Mouse (Mus musculus): ENCODE measurements at regions not wholly inside any gene's neighbourhood (a gene's known extent, or its start where the extent isn't known, plus 50 kb on each side); places are given as distances from the start of the nearest gene placed in this dataset.
A peak's percentile ranks its signal among the peaks of the same experiment; 100 is the strongest.

GRCm38 (mm10) chr13:78426306-78426921 lies 226.9 kb upstream of the Nr2f1 start:
- DNase-seq (ENCODE audit: low read depth, low spot score): no peak

- DNase-seq (ENCODE audit: low read depth, low spot score): no peak
Measured at GRCm38 (mm10) chr13:78405071-78405470, 205.5 kb upstream of the Nr2f1 start.

- no peak for DNase-seq (ENCODE audit: low read depth, low spot score)
Measured at GRCm38 (mm10) chr13:78383761-78384160, 184.2 kb upstream of the Nr2f1 start.

GRCm38 (mm10) chr13:78361236-78361635 lies 161.7 kb upstream of the Nr2f1 start:
- DNase-seq (ENCODE audit: low read depth, low spot score): no peak

GRCm38 (mm10) chr13:78348830-78349229 lies 149.3 kb upstream of the Nr2f1 start:
- peak; percentile 6 for DNase-seq (ENCODE audit: low read depth, low spot score)

GRCm38 (mm10) chr13:78324443-78325206 lies 125.1 kb upstream of the Nr2f1 start:
- no peak for DNase-seq (ENCODE audit: low read depth, low spot score)

- no peak for DNase-seq (ENCODE audit: low read depth, low spot score)
Measured at GRCm38 (mm10) chr13:78323183-78323582, 123.6 kb upstream of the Nr2f1 start.

GRCm38 (mm10) chr13:78318434-78318833 lies 118.9 kb upstream of the Nr2f1 start:
- no peak for DNase-seq (ENCODE audit: low read depth, low spot score)

- DNase-seq (ENCODE audit: low read depth, low spot score): no peak
Measured at GRCm38 (mm10) chr13:78310837-78311236, 111.3 kb upstream of the Nr2f1 start.
